Mouse (Mus musculus) ovary, postnatal 36 days (tissue): Measurements from ENCODE around the gene Usp22.
"Not testable (repeated sequence)": the region's sequence is repeated elsewhere in the genome, so short reads cannot be mapped to it uniquely, and the experiment has no call there.

ENCODE experiments used
- DNase-seq: peaks from one replicate; pipeline ENCODE4 v3.0.0; 2022; ENCODE audit warnings: low spot score, mixed read lengths

Gene Usp22

GRCm38 (mm10) chr11:61190776-61191175 lies 15.9 kb upstream of the Usp22 start:
- no peak for DNase-seq

- DNase-seq, result no peak
These were observed 9.0 kb upstream of the Usp22 start for GRCm38 (mm10) chr11:61183820-61184219.

GRCm38 (mm10) chr11:61181624-61182023 lies 6.8 kb upstream of the Usp22 start:
- no peak for DNase-seq

DNA sequence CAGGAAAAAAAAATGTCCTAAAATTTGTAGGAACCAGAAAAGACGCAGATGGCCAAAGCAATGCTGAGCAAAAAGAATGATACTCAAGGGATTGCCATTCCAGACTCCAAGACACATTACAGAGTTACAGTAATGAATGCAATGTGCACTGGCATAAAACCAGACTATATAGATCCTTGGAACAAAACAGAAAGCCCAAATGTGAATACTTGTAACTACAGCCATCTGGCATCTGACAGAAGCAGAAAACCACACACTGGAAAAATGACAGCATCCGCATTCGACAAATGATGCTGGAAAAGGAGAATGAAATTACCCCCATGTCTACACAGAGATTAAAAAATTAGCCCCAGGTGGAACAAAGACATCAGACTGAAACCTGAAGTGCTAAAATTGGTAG lies 5.5 kb upstream of the Usp22 start:
- no peak for DNase-seq

- DNase-seq, result no peak
These were observed 1.5 kb upstream of the Usp22 start for GRCm38 (mm10) chr11:61176321-61176720.

DNA sequence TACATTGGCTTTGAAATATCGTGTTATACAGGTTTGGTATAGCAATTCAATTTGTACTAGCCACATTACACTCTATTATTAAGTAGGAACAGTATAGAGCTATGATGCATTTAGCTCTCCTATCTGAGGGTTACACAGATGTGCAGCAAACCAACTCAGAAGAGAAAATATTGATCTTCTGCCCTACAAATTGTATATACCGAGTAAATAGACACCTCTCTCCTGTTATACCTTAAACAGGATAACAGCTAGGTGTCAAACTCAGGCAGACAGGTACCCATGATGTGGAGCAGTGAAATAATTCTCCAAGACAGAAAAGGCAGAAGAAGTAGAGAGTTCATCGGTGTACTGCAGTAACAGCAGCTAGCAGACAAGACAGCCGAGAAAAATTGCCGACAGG lies 923 bp upstream of the Usp22 start:
- no peak for DNase-seq

GRCm38 (mm10) chr11:61174291-61174820 lies 499 bp downstream of the Usp22 start:
- DNase-seq, result peak; percentile 77

- DNase-seq, result not testable (repeated sequence)
These were observed 1.4 kb downstream of the Usp22 start for GRCm38 (mm10) chr11:61173477-61173876.

- DNase-seq, result no peak
These were observed 4.7 kb downstream of the Usp22 start for GRCm38 (mm10) chr11:61170184-61170583.

DNA sequence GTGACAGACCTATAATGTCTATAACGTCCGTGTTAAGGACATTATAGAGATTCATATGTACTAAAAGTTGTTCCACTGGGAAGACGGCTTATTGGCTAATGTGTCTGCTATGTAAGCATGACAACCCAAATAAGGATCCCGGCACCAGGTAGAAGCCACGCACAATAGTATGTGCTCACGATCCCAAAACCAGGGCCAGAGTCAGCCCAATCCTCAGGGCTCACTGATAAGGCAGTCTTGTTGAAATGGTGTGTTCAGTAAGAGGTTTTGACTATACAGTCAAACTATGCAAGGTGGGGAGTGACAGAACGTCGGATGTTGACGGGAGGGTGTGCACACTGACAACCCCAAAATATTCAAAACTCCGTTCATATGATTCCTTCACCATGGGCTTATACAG lies 10.0 kb downstream of the Usp22 start:
- no peak for DNase-seq

DNA sequence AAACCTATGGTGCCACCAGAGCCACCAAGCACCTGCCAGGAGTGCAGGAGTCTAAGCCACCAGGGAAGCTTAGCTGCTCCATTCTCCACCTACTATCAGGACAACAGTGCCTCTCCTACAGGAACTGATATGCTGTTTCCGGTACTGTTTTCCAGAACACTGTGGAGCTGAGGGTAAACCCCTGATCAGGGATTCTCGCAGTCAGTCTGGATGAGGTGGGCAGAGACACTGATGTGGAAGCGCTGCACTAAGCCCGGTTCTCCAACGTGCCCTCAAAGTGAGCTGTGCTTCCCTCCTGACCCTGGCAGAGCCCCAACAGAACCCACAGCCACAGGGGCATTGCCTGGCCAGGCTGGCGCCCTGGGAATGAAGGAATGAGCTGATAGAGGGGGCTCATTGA lies 10.5 kb downstream of the Usp22 start:
- no peak for DNase-seq

GRCm38 (mm10) chr11:61163341-61163740 lies 11.5 kb downstream of the Usp22 start:
- no peak for DNase-seq

DNA sequence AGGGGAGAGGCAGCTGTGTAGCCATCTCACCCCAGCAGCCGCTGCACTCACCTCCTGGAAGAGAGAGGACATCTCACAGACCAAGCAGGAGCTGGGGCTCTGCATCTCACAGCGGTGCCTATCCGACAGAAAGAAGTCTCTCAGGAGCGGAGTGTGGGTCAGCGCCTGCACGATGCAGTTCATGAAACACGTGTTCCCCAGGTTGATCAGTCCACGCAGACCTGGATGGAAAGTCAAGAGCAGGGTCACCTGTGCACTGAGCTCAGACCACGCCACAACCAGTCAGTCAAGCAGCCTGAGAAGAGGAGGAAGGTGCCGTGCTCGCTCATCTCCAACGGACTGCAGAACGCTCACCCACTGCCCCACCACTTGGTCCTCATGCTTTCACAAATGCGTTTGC lies 12.1 kb downstream of the Usp22 start:
- DNase-seq, result no peak

DNA sequence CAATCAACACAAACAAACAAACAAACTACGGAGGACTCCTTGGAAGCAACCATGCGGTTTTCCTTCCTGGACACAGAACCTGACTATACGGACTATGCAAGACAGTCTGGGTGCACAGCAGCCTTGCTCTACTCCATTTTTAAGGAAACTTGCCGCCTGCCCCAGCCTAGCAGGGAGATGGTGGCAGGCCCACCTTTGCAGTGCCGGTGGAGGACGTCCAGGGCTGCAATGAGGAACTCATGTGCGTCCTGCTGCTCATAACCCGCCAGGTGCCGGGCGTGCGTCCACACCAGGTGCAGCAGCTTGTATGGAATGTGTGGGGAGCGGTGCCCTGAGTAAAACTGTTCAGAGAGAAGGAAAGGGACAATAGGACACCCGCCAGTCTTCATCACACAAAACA lies 13.7 kb downstream of the Usp22 start:
- DNase-seq, result no peak

DNA sequence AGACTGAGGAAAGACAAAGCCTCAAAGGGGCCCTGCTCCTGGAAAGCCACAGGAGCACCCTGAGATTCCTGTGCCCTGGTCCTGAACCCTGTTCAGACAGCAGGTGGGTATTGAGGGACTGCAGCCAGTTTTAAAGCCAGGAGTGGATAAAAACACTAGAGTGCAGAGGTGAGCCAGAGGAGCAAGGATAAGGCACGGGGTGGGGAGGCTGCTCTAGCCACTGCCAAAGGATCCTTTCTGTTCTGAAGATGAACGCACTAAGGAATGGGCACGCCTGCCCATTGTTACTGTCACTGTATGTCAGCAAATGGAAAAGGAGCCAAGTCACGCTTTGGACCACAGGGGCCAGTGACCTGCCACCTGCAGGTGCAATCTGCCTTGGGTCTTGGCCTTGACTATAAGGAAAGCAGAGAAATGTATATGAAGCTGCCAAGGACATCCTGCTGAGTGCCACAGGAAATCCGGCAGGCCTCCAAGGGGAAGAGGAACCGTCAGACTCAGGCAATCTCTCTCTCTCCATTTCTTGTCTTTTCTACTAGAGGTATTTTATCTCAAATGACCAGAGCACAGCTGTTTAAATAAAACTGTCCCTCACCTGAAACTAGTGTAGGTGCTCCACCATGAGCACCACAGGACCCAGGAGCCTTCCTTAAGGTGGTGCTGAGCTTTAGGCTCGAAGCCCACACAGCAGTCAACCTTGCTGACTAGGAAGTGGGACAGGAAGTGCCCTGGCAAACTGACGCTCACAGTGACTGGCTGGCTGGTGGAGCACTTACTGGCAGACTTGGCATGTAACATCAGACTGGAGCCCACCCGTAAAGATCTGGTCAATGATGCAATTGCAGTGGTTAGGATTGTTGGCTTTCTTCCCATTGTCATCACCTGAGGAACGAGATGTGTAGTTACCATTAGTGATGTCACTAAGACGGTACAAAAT lies 14.8 kb downstream of the Usp22 start:
- DNase-seq, result no peak

DNA sequence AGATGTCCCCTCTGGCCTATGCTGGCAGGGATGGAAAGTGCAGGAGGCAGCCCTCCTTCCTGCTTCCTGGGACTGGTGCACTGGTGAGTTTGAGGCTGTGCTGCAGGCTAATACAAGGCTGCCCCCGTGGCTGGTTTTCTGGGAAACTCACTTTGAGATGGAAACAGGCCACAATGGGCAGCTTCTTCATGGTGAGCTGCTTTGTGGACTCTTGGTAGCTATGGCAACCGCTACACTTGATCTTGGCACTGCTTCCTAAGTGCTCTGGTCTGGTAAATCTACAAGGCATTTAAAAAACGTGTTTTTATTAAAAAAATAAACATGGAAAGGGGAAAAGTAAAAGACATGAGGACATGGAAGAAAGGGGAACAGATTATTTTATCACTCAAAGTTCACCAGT lies 16.7 kb downstream of the Usp22 start:
- DNase-seq, result no peak

DNA sequence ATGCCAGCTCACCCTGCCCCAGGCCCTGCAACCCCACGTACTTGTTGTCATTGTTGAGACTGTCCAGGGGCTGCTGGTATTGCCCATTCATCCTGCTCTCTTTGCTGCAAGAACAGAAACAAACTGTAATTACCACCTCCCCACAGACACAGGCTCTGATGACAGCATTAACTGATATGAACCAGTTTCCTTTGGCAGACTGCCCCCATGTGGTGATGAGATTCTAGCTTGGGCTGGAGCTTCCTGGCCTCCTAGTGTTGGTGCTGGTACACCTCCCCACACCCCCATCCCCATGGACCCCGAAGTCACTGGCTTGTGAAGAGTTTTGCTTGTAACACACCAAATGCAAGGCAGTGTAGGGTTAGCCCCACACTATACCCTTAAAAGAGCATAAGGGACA lies 19.1 kb downstream of the Usp22 start:
- DNase-seq, result no peak

- DNase-seq, result no peak
These were observed 24.4 kb downstream of the Usp22 start for GRCm38 (mm10) chr11:61150233-61151001.

DNA sequence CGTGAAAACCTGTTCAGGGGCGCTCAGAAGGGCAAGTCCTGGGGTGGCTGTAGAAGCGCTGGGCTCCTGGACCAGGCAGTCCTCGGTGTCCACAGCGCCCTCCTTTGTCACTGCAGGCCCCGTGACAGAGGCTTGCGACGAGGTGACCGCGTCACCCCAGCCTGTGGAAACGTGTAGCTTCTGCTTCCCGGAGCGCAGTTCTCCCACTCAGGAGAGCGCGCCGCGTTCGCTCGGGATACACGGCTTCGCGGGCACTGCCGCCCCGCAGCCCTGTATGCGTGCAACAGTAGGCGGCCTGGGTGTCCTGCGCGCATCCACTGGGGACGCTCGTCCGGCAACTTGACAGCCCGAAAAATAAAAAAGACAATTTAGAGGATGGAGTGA lies 27.6 kb downstream of the Usp22 start:
- DNase-seq, result peak; percentile 24

DNA sequence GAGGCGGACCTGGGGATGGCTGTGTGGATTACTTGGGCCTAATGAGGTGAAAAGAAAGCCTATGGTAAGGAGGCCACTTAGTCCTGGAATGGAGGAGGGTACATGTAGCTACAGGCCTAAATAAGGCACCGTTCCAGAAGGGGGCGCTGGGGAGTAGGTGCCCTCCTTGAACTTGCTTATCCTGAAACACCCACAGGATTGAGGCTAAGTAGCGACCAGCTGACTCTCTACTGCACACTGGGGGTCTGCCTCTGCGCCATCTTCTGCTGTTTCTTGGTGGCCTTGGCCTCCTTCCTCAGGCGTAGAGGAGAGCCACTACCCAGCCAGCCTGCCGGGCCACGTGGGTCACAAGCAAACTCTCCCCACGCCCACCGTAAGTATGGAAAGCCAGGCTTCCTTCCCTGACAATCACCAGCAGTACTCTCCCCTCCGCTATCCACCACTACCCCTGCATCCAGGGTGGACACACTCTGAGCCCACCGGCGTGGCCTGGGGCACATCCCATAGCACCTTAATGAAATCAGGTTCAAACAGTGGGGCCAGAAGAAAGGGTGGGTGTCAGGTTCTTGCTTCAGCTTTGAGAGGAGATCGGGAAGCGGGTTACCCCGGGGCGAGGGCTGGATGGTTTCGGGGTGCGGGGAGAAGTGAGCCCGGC lies 28.1 kb downstream of the Usp22 start:
- peak; percentile 39 for DNase-seq

DNA sequence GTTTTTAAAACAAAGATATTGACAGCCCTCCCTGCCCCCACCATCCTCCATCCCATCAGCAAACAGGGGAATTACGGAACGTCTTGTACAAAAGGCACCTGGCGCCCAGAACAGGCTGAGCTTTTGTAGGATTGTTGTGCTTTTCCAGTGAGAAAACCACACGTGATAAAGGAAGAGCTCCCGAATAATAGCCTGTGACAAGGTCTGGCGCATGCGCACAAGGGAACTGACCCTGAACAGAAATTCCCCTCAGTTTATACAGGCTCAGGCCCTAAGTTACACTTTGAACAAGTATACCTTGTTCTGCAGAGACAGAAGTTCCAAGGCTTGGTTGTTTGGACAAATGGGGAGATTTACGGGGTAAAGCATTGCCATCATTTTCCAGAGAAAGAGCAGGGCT lies 29.3 kb downstream of the Usp22 start:
- DNase-seq, result peak; percentile 43
